Mouse (Mus musculus): ENCODE results near the gene Naxd.

DNA sequence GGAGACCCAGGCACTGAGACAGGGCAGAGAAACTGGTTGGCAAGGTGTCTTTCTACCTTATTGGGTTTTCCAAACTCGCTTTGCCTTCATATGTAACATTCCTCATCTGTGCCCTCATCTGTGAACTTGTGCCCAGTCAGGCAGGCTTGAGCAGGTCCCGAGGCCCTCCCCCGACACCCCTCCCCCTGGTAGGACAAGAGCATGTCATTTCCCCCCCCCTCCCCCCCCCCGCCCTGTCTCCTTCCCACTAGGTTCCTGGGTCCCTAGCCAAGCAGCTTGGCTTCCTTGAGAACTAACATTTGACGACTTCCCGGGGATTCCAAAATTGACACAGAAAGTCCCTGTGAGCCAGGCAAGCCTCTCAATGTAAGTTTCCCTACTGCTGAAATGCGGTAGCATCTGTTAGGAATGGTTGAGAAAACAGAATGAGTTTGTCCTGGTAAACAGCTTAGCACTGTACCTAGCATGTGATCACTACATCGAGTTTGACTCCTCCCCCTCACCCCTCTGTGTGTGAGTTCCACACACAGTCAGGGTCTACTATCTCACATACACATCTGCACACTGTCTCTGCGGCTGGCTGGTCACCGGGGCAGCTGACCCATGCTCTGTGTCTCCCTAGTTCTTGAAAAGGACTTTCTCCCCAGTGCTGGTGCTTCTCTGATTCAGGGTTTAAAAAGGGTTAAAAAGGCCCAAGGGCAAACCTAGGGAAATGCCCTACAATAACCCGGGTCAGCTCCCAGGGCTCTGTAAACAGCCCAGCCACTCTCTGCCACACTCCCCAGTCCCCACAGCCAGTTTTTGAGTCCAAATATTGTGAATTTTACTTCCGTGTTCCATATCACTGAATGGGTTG is 39.1 kb upstream of the Naxd start:
- no peak for TF ChIP-seq FLI1 (IDR thresholded peaks at IDR 0.05; ENCODE audit: low read length)
- no peak for TF ChIP-seq GATA1 (IDR thresholded peaks at IDR 0.05; ENCODE audit: borderline replicate concordance, low read length)

All from megakaryocyte, embryonic 14.5 days (primary cell).